Mouse (Mus musculus) forebrain, postnatal 0 days (tissue): Measurements from ENCODE around the gene Col8a2. TPM values are rescaled to one million over a fixed set of nuclear protein-coding genes. Genes with fewer than 3 reads are reported as not detected.

ENCODE experiments used
- ATAC-seq: fragments of 200-750 bp; cut with Nextera tagmentation; 2 replicates; pipeline ENCODE4 v1.8.0; 2017; ENCODE audit warnings: mild to moderate bottlenecking, moderate library complexity
- DNase-seq: peaks from one replicate; pipeline ENCODE4 v3.0.0-alpha.2; 2015
- H3K27ac ChIP-seq: fragments of 300-500 bp; sonication (generic); 2 replicates; pipeline ENCODE4 v1.5.1; 2014; ENCODE audit warnings: low read depth, mild to moderate bottlenecking, antibody characterized with exemption, low read length, moderate library complexity, mixed read lengths
- H3K27me3 ChIP-seq: fragments of 300-500 bp; sonication (generic); 2 replicates; pipeline ENCODE4 v1.6.1; 2014; ENCODE audit warnings: mild to moderate bottlenecking, low read length, mixed read lengths; ENCODE audit not compliant: insufficient read depth
- H3K36me3 ChIP-seq: fragments of 300-500 bp; sonication (generic); 2 replicates; pipeline ENCODE4 v1.6.1; 2014; ENCODE audit warnings: mild to moderate bottlenecking, moderate library complexity; ENCODE audit not compliant: insufficient read depth
- H3K4me1 ChIP-seq: fragments of 300-500 bp; sonication (generic); 2 replicates; pipeline ENCODE4 v1.6.1; 2014; ENCODE audit warnings: antibody characterized with exemption; ENCODE audit not compliant: insufficient read depth
- H3K4me2 ChIP-seq: fragments of 300-500 bp; sonication (generic); 2 replicates; pipeline ENCODE4 v1.6.1; 2014; ENCODE audit warnings: low read depth, mild to moderate bottlenecking, moderate library complexity
- H3K4me3 ChIP-seq: fragments of 300-500 bp; sonication (generic); 2 replicates; pipeline ENCODE4 v1.5.1; 2014; ENCODE audit warnings: low read depth, low read length, mixed read lengths
- H3K9ac ChIP-seq: fragments of 300-500 bp; sonication (generic); 2 replicates; pipeline ENCODE4 v1.6.1; 2014; ENCODE audit warnings: mild to moderate bottlenecking
- H3K9me3 ChIP-seq: fragments of 300-500 bp; sonication (generic); 2 replicates; pipeline ENCODE4 v1.6.1; 2016; ENCODE audit warnings: low read length
- CTCF ChIP-seq: sonication (generic); IDR thresholded peaks from 2 replicates; pipeline ENCODE4 v1.5.1; 2016; ENCODE audit warnings: antibody characterized with exemption, control low read depth, low read depth
- WGBS: fragments of 180-500 bp; shearing (Covaris S2); extraction: QIAGEN DNeasy Blood & Tissue Kit; methylation state at CpG from one replicate; pipeline ENCODE4 v1.1.7; 2014; 5-methylcytosine and 5-hydroxymethylcytosine counted together
- polyA plus RNA-seq: library from polyadenylated mRNA; unstranded; fragments of >200 nt; fragmentation: Nextera tagmentation; extraction: Ambion mirVana; gene quantifications from 2 replicates; pipeline ENCODE4 v1.2.1, GENCODE M21; 2015
- total RNA-seq: library from RNA; depleted of rRNA; stranded (reverse); fragments of >200 nt; gene quantifications from 2 replicates; pipeline ENCODE4 v1.2.3, GENCODE M21; 2014

The Col8a2 gene
- total and polyA plus RNA-seq, 2 experiments from 2014 or later, result 3.0 to 11.6 TPM

GRCm38 (mm10) chr4:126250659-126251058 lies 35.9 kb upstream of the Col8a2 start:
- Histone ChIP-seq H3K4me1 (peaks cover 28% of the 10 kb centered on the region; the same call in 1 of the 2 replicates), H3K27me3 (no peaks in the 10 kb centered on the region), H3K9me3 (no peaks in the 10 kb centered on the region), H3K4me2 (no peak overlapping the region), H3K4me3 (no peak overlapping the region), H3K9ac (no peak overlapping the region), H3K36me3 (peaks cover 6% of the 10 kb centered on the region), H3K27ac (no peak overlapping the region)
- ATAC-seq (no peak), DNase-seq (no peak)
- TF ChIP-seq CTCF, result no peak
- 50% methylated on average over 4 of the region's 4 CpGs for WGBS

- Histone ChIP-seq H3K27ac (0 out of 2 replicates have a peak overlapping the region, but pooled peaks have one; percentile 15), H3K4me1 (peaks cover 28% of the 10 kb centered on the region; the same call in 1 of the 2 replicates), H3K4me3 (no peak overlapping the region; the same call in 1 of the 2 replicates), H3K9ac (peak overlapping the region; percentile 18; the same call in 1 of the 2 replicates), H3K9me3 (no peaks in the 10 kb centered on the region), H3K36me3 (no peaks in the 10 kb centered on the region; the same call in 1 of the 2 replicates), H3K27me3 (no peaks in the 10 kb centered on the region), H3K4me2 (no peak overlapping the region)
- DNase-seq, result no peak
- WGBS, result 68% methylated on average over 11 of the region's 11 CpGs
- ATAC-seq, result no peak
- peak; percentile 7; the same call in 1 of the 2 replicates for TF ChIP-seq CTCF
Measured at GRCm38 (mm10) chr4:126251655-126252254, 34.8 kb upstream of the Col8a2 start.

- H3K4me3 ChIP-seq, result no peak overlapping the region
- 0 out of 2 replicates have a peak overlapping the region, but pooled peaks have one; percentile 15 for H3K4me2 ChIP-seq
- H3K27ac ChIP-seq, result no peak overlapping the region; the same call in 1 of the 2 replicates
- 64% methylated on average over 17 of the region's 17 CpGs for WGBS
- no peak for ATAC-seq
- H3K4me1 ChIP-seq, result peaks cover 34% of the 10 kb centered on the region; the same call in 1 of the 2 replicates
- DNase-seq, result no peak
- no peak overlapping the region for H3K9ac ChIP-seq
- TF ChIP-seq CTCF, result no peak
- H3K27me3 ChIP-seq, result no peaks in the 10 kb centered on the region
- no peaks in the 10 kb centered on the region for H3K9me3 ChIP-seq
- no peaks in the 10 kb centered on the region; the same call in 1 of the 2 replicates for H3K36me3 ChIP-seq
Measured at GRCm38 (mm10) chr4:126252411-126253237, 34.0 kb upstream of the Col8a2 start.

- TF ChIP-seq CTCF, result no peak
- H3K4me2 ChIP-seq, result peak overlapping the region; percentile 83
- no peaks in the 10 kb centered on the region for H3K9me3 ChIP-seq
- H3K4me3 ChIP-seq, result peak overlapping the region; percentile 98
- no peak for DNase-seq
- H3K9ac ChIP-seq, result 0 out of 2 replicates have a peak overlapping the region, but pooled peaks have one; percentile 99
- no peak for ATAC-seq
- H3K36me3 ChIP-seq, result no peaks in the 10 kb centered on the region
- H3K4me1 ChIP-seq, result peaks cover 27% of the 10 kb centered on the region; the same call in 1 of the 2 replicates
- H3K27ac ChIP-seq, result 0 out of 2 replicates have a peak overlapping the region, but pooled peaks have one; percentile 96
- H3K27me3 ChIP-seq, result no peaks in the 10 kb centered on the region
- 61% methylated on average over 14 of the region's 14 CpGs for WGBS
Measured at GRCm38 (mm10) chr4:126253637-126254272, 32.8 kb upstream of the Col8a2 start.

GRCm38 (mm10) chr4:126254315-126255112 lies 32.1 kb upstream of the Col8a2 start:
- no peaks in the 10 kb centered on the region; the same call in 1 of the 2 replicates for H3K27me3 ChIP-seq
- peak overlapping the region; percentile 99 for H3K9ac ChIP-seq
- peak overlapping the region; percentile 96 for H3K27ac ChIP-seq
- H3K4me3 ChIP-seq, result peak overlapping the region; percentile 98
- peak; percentile 60 for DNase-seq
- H3K36me3 ChIP-seq, result no peaks in the 10 kb centered on the region
- no peak for TF ChIP-seq CTCF
- peaks cover 27% of the 10 kb centered on the region; the same call in 1 of the 2 replicates for H3K4me1 ChIP-seq
- H3K4me2 ChIP-seq, result peak overlapping the region; percentile 83
- no peaks in the 10 kb centered on the region for H3K9me3 ChIP-seq
- ATAC-seq, result peak; percentile 26
- WGBS, result 9% methylated on average over 9 of the region's 9 CpGs
